Mouse (Mus musculus) frontal cortex, postnatal 36 days (tissue): ENCODE measurements around the gene Relb.

Experiments used
- DNase-seq, 2 experiments: peaks; one replicate each; pipeline ENCODE4 v3.0.0; 2022; ENCODE audit warnings: low spot score in 2 of 2

The Relb gene

DNA sequence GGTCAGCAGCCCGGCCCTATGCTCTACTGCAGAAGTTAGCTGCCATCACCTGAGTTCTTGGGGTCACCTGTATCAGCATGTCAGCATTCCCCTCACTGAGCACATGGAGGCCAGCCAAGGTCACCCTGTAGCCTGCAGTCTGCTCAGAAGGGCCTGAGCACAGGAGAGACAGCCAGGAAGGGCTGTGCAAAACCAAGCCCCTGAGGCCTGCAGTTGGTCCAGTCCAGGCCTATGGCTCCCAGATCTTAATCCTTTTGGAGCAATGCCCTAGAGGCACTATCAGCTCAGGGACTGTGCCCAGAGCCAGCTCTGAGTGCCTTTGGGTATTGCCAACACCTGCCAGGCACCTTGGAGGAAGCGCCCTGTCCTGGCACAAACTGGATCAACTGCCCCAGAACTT is 72.2 kb downstream of the Relb start:
- no peak for DNase-seq
